Mouse (Mus musculus): ENCODE data around the gene Pagr1b.

- TF ChIP-seq POLR2A (IDR thresholded peaks at IDR 0.05; ENCODE audit: extremely low read depth, insufficient read depth, low read length): no peak
- no peak for TF ChIP-seq CTCF (IDR thresholded peaks at IDR 0.05; ENCODE audit: low read depth, low read length)
These were observed 48.9 kb downstream of the Pagr1b start for GRCm38 (mm10) chr7:126967361-126967760.

Measured in liver, adult 2 months (tissue).